Mouse (Mus musculus): ENCODE measurements around the gene Vmn1r16. TPM values are rescaled to one million over a fixed set of nuclear protein-coding genes. Genes with fewer than 3 reads are reported as not detected.

The Vmn1r16 gene
- polyA plus RNA-seq, 1 experiment: not detected

- Histone ChIP-seq H3K36me3 (ENCODE audit: control insufficient read depth, insufficient read depth, low read length) (no peaks in the 10 kb centered on the region), H3K4me3 (ENCODE audit: insufficient read depth, low read depth, low read length) (no peak overlapping the region), H3K27me3 (replicated peaks; ENCODE audit: control insufficient read depth, insufficient read depth, low read length) (no peaks in the 10 kb centered on the region), H3K27ac (ENCODE audit: insufficient read depth, low read depth, low read length) (no peak overlapping the region), H3K4me1 (ENCODE audit: control insufficient read depth, insufficient read depth, low read length) (no peaks in the 10 kb centered on the region)
- TF ChIP-seq CTCF (conservative IDR thresholded peaks at IDR 0.05; ENCODE audit: insufficient read depth, insufficient read length, low read depth, low read length) (no peak), POLR2A (IDR thresholded peaks at IDR 0.05; ENCODE audit: low read depth, low read length) (no peak)
- 60% methylated on average over 3 of the region's 3 CpGs for WGBS
- no peak for DNase-seq
Measured at GRCm38 (mm10) chr6:57271881-57272280, 57.4 kb downstream of the Vmn1r16 start.

Other genes starting within 250 kb of the Vmn1r16 start
- gene Vmn1r10, start 220.0 kb downstream of the Vmn1r16 start, polyA plus RNA-seq (2012; rRNA removed): not detected in 2 replicates
- not detected in 2 replicates for gene Vmn1r11, start 196.0 kb downstream of the Vmn1r16 start, polyA plus RNA-seq (2012; rRNA removed)
- gene Vmn1r12, start 172.6 kb downstream of the Vmn1r16 start, polyA plus RNA-seq (2012; rRNA removed): not detected in 2 replicates
- not detected in 2 replicates for gene Vmn1r13, start 126.2 kb downstream of the Vmn1r16 start, polyA plus RNA-seq (2012; rRNA removed)
- not detected in 2 replicates for gene Vmn1r14, start 97.8 kb downstream of the Vmn1r16 start, polyA plus RNA-seq (2012; rRNA removed)
- gene Vmn1r15, start 71.5 kb downstream of the Vmn1r16 start, polyA plus RNA-seq (2012; rRNA removed): not detected in 2 replicates
- gene Vmn1r17, start 34.2 kb upstream of the Vmn1r16 start, polyA plus RNA-seq (2012; rRNA removed): not detected in 2 replicates
- not detected in 2 replicates for gene Vmn1r18, start 66.3 kb upstream of the Vmn1r16 start, polyA plus RNA-seq (2012; rRNA removed)
- gene Vmn1r19, start 74.3 kb upstream of the Vmn1r16 start, polyA plus RNA-seq (2012; rRNA removed): 0.23 TPM in 2 replicates
- 0.30 and 0.45 TPM in 2 replicates for gene Vmn1r20, start 99.4 kb upstream of the Vmn1r16 start, polyA plus RNA-seq (2012; rRNA removed)
- gene Ppm1k, start 206.0 kb upstream of the Vmn1r16 start, polyA plus RNA-seq (2012; rRNA removed): 3.2 and 6.2 TPM in 2 replicates